Mouse (Mus musculus): ENCODE measurements around the gene Npr2.

DNA sequence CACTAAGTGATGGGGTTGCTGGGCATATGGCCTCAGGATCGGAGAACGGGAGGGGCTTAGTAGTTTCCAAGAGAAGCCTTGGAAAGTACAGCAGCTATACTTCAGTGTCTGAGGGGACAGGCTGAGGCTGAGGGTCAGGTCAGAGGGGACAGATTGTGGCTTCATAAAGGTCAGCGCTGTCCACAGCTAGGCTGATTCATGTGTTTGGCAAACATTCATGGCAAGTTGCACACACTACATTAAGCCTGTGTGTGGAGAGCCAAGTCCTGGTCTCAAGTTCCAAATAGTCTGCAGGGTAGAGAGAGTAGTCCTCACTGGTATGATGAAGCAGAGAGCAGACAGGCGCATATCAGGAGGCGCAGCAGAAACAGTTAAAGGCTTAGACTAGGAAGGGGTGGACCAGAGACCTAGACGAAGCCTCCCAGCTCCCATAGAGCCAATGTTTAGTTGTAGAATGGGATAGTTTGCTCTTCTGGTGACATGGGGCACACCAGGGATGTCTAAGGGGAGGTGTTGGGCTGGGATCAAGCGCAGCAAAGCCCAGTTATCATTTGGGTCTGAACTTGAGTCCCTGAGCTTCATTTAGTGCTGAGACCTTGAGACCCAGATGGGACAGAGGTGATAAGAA lies 47.8 kb downstream of the Npr2 start:
- TF ChIP-seq CTCF (conservative IDR thresholded peaks at IDR 0.05; ENCODE audit: low read length) (no peak), POU5F1 (IDR thresholded peaks at IDR 0.05; ENCODE audit: borderline replicate concordance, low read length) (no peak)

Data from E14TG2a.4 (cell line).